Mouse (Mus musculus) c-Kit-positive CD71-negative TER-119-negative erythroid progenitor cells, embryonic 14.5 days (primary cell): ENCODE data around the gene Insr.
"Not testable (repeated sequence)": the region's sequence is repeated elsewhere in the genome, so short reads cannot be mapped to it uniquely, and the experiment has no call there.

Source experiments
- DNase-seq: peaks from one replicate; pipeline ENCODE4 v3.0.0-alpha.2; 2013; ENCODE audit warnings: low read depth

The Insr gene

GRCm38 (mm10) chr8:3187456-3187855, 92.0 kb downstream of the Insr start:
- DNase-seq, result no peak

- DNase-seq, result peak; percentile 4
Observed at GRCm38 (mm10) chr8:3179930-3180329, 99.5 kb downstream of the Insr start.

GRCm38 (mm10) chr8:3177440-3177839, 102.0 kb downstream of the Insr start:
- no peak for DNase-seq

- DNase-seq, result no peak
Observed at GRCm38 (mm10) chr8:3172246-3172645, 107.2 kb downstream of the Insr start.

GRCm38 (mm10) chr8:3146506-3146905, 132.9 kb downstream of the Insr start:
- DNase-seq, result no peak

GRCm38 (mm10) chr8:3100416-3100815, 179.0 kb downstream of the Insr start:
- not testable (repeated sequence) for DNase-seq
